Comparison of ENCODE assay signal across 8 mouse cellular contexts in genomic region chr7:29180077-29180853, GRCm38 (mm10). TPM values are rescaled to one million over a fixed set of nuclear protein-coding genes. Genes with fewer than 3 reads are reported as not detected.
DNase-seq lines count a peak whose midpoint lies in the region; ATAC-seq and TF ChIP-seq lines count a peak whose summit lies in the region.

Gene Psmd8, minus strand, starts transcription at chr7:29180701.

- H3K36me3 ChIP-seq in E14TG2a.4 (ENCODE audit: insufficient read depth, low read length), result peaks cover 35% of the 10 kb centered on the region
- H3K36me3 ChIP-seq in forebrain, embryonic 12.5 days (replicated peaks), result peaks cover 14% of the 10 kb centered on the region
- peaks cover 20% of the 10 kb centered on the region for H3K36me3 ChIP-seq in heart, postnatal 0 days (replicated peaks; ENCODE audit: control insufficient read depth, insufficient read depth, low read length)
- peaks cover 14% of the 10 kb centered on the region for H3K36me3 ChIP-seq in liver, embryonic 16.5 days (ENCODE audit: control insufficient read depth, insufficient read depth)
- H3K36me3 ChIP-seq in neural tube, embryonic 13.5 days, result peaks cover 20% of the 10 kb centered on the region
- H3K36me3 ChIP-seq in testis, adult 2 months (ENCODE audit: control insufficient read depth, insufficient read depth, low read length), result no peaks in the 10 kb centered on the region; the same call in none of the 2 replicates

- H3K9ac ChIP-seq in forebrain, embryonic 12.5 days, result peak within 1 kb of the TSS; percentile 86
- H3K9ac ChIP-seq in heart, postnatal 0 days (replicated peaks; ENCODE audit: low read depth, low read length), result peak within 1 kb of the TSS; percentile 89
- H3K9ac ChIP-seq in liver, embryonic 16.5 days (ENCODE audit: low read depth, low read length), result peak within 1 kb of the TSS; percentile 80
- H3K9ac ChIP-seq in neural tube, embryonic 13.5 days, result peak within 1 kb of the TSS; percentile 95

- H3K9me3 ChIP-seq in E14TG2a.4 (ENCODE audit: low read length), result no peaks in the 10 kb centered on the region
- H3K9me3 ChIP-seq in forebrain, embryonic 12.5 days, result no peaks in the 10 kb centered on the region
- no peaks in the 10 kb centered on the region for H3K9me3 ChIP-seq in heart, postnatal 0 days (replicated peaks; ENCODE audit: control insufficient read depth, low read length)
- H3K9me3 ChIP-seq in liver, embryonic 16.5 days (replicated peaks; ENCODE audit: control insufficient read depth, low read length), result no peaks in the 10 kb centered on the region
- no peaks in the 10 kb centered on the region for H3K9me3 ChIP-seq in neural tube, embryonic 13.5 days

- peaks cover 32% of the 10 kb centered on the region for H3K4me1 ChIP-seq in E14TG2a.4 (replicated peaks; ENCODE audit: low read depth, low read length)
- peaks cover 18% of the 10 kb centered on the region for H3K4me1 ChIP-seq in forebrain, embryonic 12.5 days
- peaks cover 14% of the 10 kb centered on the region for H3K4me1 ChIP-seq in heart, postnatal 0 days (ENCODE audit: control insufficient read depth, insufficient read depth)
- peaks cover 16% of the 10 kb centered on the region for H3K4me1 ChIP-seq in liver, embryonic 16.5 days (ENCODE audit: control insufficient read depth, low read depth, low read length)
- H3K4me1 ChIP-seq in neural tube, embryonic 13.5 days (replicated peaks), result peaks cover 22% of the 10 kb centered on the region
- peaks cover 7% of the 10 kb centered on the region for H3K4me1 ChIP-seq in testis, adult 2 months (ENCODE audit: control insufficient read depth, insufficient read depth, low read length)

- TF ChIP-seq CTCF in E14TG2a.4 (conservative IDR thresholded peaks at IDR 0.05; ENCODE audit: low read length), result peak; percentile 37
- peak; percentile 54 for TF ChIP-seq CTCF in heart, postnatal 0 days (IDR thresholded peaks at IDR 0.05; ENCODE audit: low read depth)
- TF ChIP-seq CTCF in testis, adult 2 months (IDR thresholded peaks at IDR 0.05; ENCODE audit: control insufficient read depth, insufficient read depth, insufficient replicate concordance, low read depth, low read length), result peak; percentile 23; the same call in 1 of the 2 replicates

- peak within 1 kb of the TSS; percentile 95 for H3K4me3 ChIP-seq in E14TG2a.4 (replicated peaks; ENCODE audit: low read length)
- H3K4me3 ChIP-seq in forebrain, embryonic 12.5 days (replicated peaks), result peak within 1 kb of the TSS; percentile 83
- peak within 1 kb of the TSS; percentile 94 for H3K4me3 ChIP-seq in heart, postnatal 0 days (ENCODE audit: low read depth, low read length)
- peak within 1 kb of the TSS; percentile 79 for H3K4me3 ChIP-seq in liver, embryonic 16.5 days (ENCODE audit: low read depth, low read length)
- peak within 1 kb of the TSS; percentile 77 for H3K4me3 ChIP-seq in neural tube, embryonic 13.5 days
- peak within 1 kb of the TSS; percentile 100 for H3K4me3 ChIP-seq in testis, adult 2 months (ENCODE audit: control insufficient read depth, low read depth, low read length)

- under 1% methylated on average over 62 of the region's 62 CpGs for whole genome bisulfite sequencing in forebrain, embryonic 12.5 days
- WGBS in heart, postnatal 0 days, result under 1% methylated on average over 62 of the region's 62 CpGs
- under 1% methylated on average over 62 of the region's 62 CpGs for WGBS in liver, embryonic 16.5 days (ENCODE audit: insufficient replicate concordance)
- WGBS in neural tube, embryonic 13.5 days, result under 1% methylated on average over 62 of the region's 62 CpGs

- H3K4me2 ChIP-seq in forebrain, embryonic 12.5 days, result peak within 1 kb of the TSS; percentile 86
- H3K4me2 ChIP-seq in heart, postnatal 0 days (ENCODE audit: low read depth, low read length), result peak within 1 kb of the TSS; percentile 89
- H3K4me2 ChIP-seq in liver, embryonic 16.5 days (ENCODE audit: low read depth, low read length), result peak within 1 kb of the TSS; percentile 86
- H3K4me2 ChIP-seq in neural tube, embryonic 13.5 days, result peak within 1 kb of the TSS; percentile 86

- peak; percentile 95 for DNase-seq in c-Kit-positive CD71-positive TER-119-positive erythroid progenitor cells, embryonic 14.5 days (ENCODE audit: low spot score)
- peak; percentile 99 for DNase-seq in heart, postnatal 0 days (ENCODE audit: low spot score)
- DNase-seq in kidney, postnatal 4 days, result peak; percentile 96 to 98

- H3K27me3 ChIP-seq in E14TG2a.4 (ENCODE audit: insufficient read depth, low read length), result no peaks in the 10 kb centered on the region
- no peaks in the 10 kb centered on the region for H3K27me3 ChIP-seq in forebrain, embryonic 12.5 days
- no peaks in the 10 kb centered on the region for H3K27me3 ChIP-seq in heart, postnatal 0 days (ENCODE audit: control insufficient read depth, insufficient read depth, low read length)
- H3K27me3 ChIP-seq in liver, embryonic 16.5 days (ENCODE audit: control insufficient read depth, insufficient read depth, low read depth, low read length), result no peaks in the 10 kb centered on the region
- peaks cover 6% of the 10 kb centered on the region for H3K27me3 ChIP-seq in neural tube, embryonic 13.5 days
- no peaks in the 10 kb centered on the region for H3K27me3 ChIP-seq in testis, adult 2 months (ENCODE audit: control insufficient read depth, insufficient read depth, low read length)

- peak within 1 kb of the TSS; percentile 74 for H3K27ac ChIP-seq in forebrain, embryonic 12.5 days
- peak within 1 kb of the TSS; percentile 85 for H3K27ac ChIP-seq in heart, postnatal 0 days (ENCODE audit: low read depth)
- H3K27ac ChIP-seq in liver, embryonic 16.5 days (ENCODE audit: low read length), result peak within 1 kb of the TSS; percentile 77
- H3K27ac ChIP-seq in neural tube, embryonic 13.5 days (replicated peaks), result peak within 1 kb of the TSS; percentile 70
- H3K27ac ChIP-seq in testis, adult 2 months (ENCODE audit: control insufficient read depth, insufficient read depth, low read depth, low read length), result peak within 1 kb of the TSS; percentile 99

- TF ChIP-seq EP300 in heart, postnatal 0 days (IDR thresholded peaks at IDR 0.05; ENCODE audit: low read depth), result peak; percentile 47; the same call in 1 of the 2 replicates

- peak; percentile 85 for TF ChIP-seq POLR2A in testis, adult 2 months (IDR thresholded peaks at IDR 0.05; ENCODE audit: control insufficient read depth, low read depth, low read length)

- peak; percentile 95 for ATAC-seq in forebrain, embryonic 12.5 days (ENCODE audit: low FRiP score)
- peak; percentile 97 for ATAC-seq in heart, postnatal 0 days (ENCODE audit: insufficient read depth, low read depth)
- peak; percentile 96 for ATAC-seq in liver, embryonic 16.5 days (ENCODE audit: low read depth)
- ATAC-seq in neural tube, embryonic 13.5 days (ENCODE audit: low read depth), result peak; percentile 93

RNA-seq across cellular contexts. Expression of gene Psmd8, which starts in this region (rescaled TPM):
- polyA plus RNA-seq in forebrain, embryonic 12.5 days (2016; fragmentation: Nextera tagmentation; extraction: Ambion mirVana), result 283 and 293 TPM in 2 replicates
- 296 and 383 TPM in 2 replicates for total RNA-seq in heart, postnatal 0 days (2014; rRNA removed; ENCODE audit: low replicate concordance)
- polyA plus RNA-seq in heart, postnatal 0 days (2015; fragmentation: Nextera tagmentation; extraction: Ambion mirVana), result 250 and 255 TPM in 2 replicates
- 106 and 111 TPM in 2 replicates for polyA plus RNA-seq in liver, embryonic 16.5 days (2015; fragmentation: Nextera tagmentation; extraction: Ambion mirVana)
- 310 and 326 TPM in 2 replicates for polyA plus RNA-seq in neural tube, embryonic 13.5 days (2015; fragmentation: Nextera tagmentation; extraction: Ambion mirVana)
- polyA plus RNA-seq in testis, adult 2 months (2012; rRNA removed), result 362 and 383 TPM in 2 replicates

Comparison
In these comparisons a context has a peak if more than half of its experiments do, and no peak if none do; other contexts are left out.
1. Peak in every context shown above with its lines: DNase-seq, ATAC-seq, H3K4me3 ChIP-seq and H3K27ac ChIP-seq.